Mouse (Mus musculus): Measurements from ENCODE around the gene Kat6b.

The Kat6b gene

GRCm38 (mm10) chr14:21659155-21659554, 177.9 kb downstream of the Kat6b start:
- in situ Hi-C loops (cut with MboI, MseI) = loop anchor here (25.0 kb wide), 1 partner anchor 522 kb away; no protein-coding TSS in a partner anchor

GRCm38 (mm10) chr14:21659652-21660051, 178.4 kb downstream of the Kat6b start:
- in situ Hi-C loops (cut with MboI, MseI) = loop anchor here (25.0 kb wide), 1 partner anchor 522 kb away; no protein-coding TSS in a partner anchor

DNA sequence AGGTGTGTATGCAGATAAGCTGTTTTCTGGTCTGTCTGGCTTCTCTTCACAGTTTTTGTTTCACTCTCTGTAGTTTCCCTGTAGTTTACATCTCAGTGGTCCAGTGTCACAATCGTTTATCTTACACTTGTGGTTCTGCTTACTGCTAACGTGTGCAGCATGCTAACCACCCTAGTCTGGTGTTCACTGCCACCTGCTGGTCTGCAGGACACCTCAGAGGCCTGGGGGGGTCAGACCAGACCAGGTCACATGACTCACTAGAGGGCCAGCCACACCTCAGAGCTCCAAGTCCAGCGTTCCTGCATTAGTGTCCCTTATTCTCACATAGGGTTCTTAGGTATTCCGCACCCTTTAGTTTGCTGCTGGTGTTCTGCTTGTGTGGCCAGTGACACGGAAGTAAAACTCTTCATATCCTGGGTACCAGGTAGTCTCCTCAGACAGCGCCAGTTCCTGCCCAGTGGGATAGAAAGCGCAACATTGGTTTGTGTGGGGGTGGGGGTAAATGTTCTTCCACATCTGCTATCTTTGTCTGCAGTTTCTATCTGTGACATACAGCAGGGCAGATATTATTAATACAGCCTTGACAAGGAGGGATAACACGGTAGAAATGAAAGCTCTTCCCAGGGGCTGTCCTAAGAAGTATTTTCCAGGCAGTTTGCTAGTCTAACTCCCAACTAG, 181.4 kb downstream of the Kat6b start:
- in situ Hi-C loops (cut with MboI, MseI) = loop anchor here (25.0 kb wide), 1 partner anchor 525 kb away; no protein-coding TSS in a partner anchor

- in situ Hi-C loops (cut with MboI, MseI) = loop anchor here (25.0 kb wide), 1 partner anchor 532 kb away; no protein-coding TSS in a partner anchor
These were observed 188.0 kb downstream of the Kat6b start for GRCm38 (mm10) chr14:21669218-21669617.

GRCm38 (mm10) chr14:21669633-21670421, 188.6 kb downstream of the Kat6b start:
- in situ Hi-C loops (cut with MboI, MseI) = loop anchor here (25.0 kb wide), 1 partner anchor 533 kb away; no protein-coding TSS in a partner anchor

- in situ Hi-C loops (cut with MboI, MseI) = loop anchor here (25.0 kb wide), 1 partner anchor 533 kb away; no protein-coding TSS in a partner anchor
These were observed 189.3 kb downstream of the Kat6b start for GRCm38 (mm10) chr14:21670422-21671006.

DNA sequence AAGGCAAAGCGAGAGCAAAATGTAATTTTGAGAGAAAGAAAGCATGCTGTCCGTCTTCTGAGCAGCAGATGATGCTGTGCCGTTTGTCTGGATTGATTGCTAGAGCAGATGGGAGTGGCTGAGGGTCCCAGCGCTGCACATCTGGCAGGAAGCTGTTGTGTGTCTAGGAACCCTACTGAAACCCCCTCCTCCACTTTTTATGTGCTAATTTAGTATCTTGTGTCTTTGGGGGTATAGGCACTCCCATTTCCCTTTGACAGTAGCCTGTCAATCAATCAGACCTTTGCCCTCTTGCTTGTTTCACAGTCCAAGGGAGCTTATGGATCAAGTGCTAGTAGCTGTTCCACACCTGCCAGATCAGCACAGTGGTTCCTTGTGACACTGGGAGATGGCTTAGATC, 191.9 kb downstream of the Kat6b start:
- in situ Hi-C loops (cut with MboI, MseI) = loop anchor here (25.0 kb wide), 1 partner anchor 536 kb away; no protein-coding TSS in a partner anchor

- in situ Hi-C loops (cut with MboI, MseI) = loop anchor here (25.0 kb wide), 1 partner anchor 537 kb away; no protein-coding TSS in a partner anchor
These were observed 193.2 kb downstream of the Kat6b start for GRCm38 (mm10) chr14:21674471-21674870.

DNA sequence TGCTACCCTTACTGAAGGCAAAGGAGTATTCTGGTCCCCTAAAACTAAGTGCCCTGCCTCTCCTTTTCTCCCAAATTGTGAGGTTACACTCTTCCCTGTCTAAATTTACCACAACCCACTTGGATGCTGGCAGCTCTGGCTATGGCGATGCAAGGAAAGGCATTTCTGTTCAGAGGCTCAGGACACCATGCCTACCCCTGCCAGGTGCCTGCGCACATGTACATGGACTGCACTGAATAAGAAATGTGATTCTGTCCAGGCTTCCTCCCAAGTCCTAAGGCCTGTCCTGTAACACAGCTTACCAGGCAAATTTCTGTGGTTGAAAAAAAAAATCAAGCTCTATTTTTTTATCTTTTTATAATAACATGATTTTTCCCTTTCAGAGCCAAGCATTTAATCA, 195.0 kb downstream of the Kat6b start:
- in situ Hi-C loops (cut with MboI, MseI) = no loop called here

- in situ Hi-C loops (cut with MboI, MseI) = no loop called here
These were observed 197.5 kb downstream of the Kat6b start for GRCm38 (mm10) chr14:21678509-21679285.

DNA sequence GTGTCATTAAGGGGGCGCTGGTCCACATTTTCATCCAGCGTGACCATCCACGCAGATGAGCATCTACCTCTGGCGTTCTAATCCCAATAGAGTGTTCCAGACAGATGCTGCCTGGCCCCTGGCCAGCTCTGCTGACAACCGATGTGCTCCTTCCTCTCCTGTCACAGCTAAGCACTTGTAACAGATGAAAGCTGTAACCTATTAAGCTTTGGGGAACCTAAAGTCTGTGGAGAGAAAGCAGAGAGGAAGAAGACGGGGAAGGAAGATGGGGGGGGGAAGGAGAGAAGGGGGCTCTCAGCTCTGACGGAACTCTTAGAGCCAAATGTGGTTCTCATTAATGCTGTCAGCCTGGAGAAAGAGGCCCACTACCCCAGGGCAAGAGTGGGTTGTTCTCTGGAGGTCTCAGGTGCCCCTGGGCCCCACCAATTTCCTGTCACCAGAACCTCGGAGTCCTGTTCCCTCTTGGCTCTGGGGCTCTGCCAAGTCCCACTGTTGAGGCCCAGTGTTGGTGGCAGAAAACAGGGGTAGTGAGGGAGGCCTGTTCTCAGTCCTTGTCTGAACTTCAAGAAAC, 198.5 kb downstream of the Kat6b start:
- in situ Hi-C loops (cut with MboI, MseI) = no loop called here

GRCm38 (mm10) chr14:21682681-21683129, 201.5 kb downstream of the Kat6b start:
- in situ Hi-C loops (cut with MboI, MseI) = no loop called here

- in situ Hi-C loops (cut with MboI, MseI) = no loop called here
These were observed 202.6 kb downstream of the Kat6b start for GRCm38 (mm10) chr14:21683834-21684233.

GRCm38 (mm10) chr14:21685411-21686146, 204.3 kb downstream of the Kat6b start:
- in situ Hi-C loops (cut with MboI, MseI) = no loop called here

GRCm38 (mm10) chr14:21686376-21687279, 205.4 kb downstream of the Kat6b start:
- in situ Hi-C loops (cut with MboI, MseI) = no loop called here

DNA sequence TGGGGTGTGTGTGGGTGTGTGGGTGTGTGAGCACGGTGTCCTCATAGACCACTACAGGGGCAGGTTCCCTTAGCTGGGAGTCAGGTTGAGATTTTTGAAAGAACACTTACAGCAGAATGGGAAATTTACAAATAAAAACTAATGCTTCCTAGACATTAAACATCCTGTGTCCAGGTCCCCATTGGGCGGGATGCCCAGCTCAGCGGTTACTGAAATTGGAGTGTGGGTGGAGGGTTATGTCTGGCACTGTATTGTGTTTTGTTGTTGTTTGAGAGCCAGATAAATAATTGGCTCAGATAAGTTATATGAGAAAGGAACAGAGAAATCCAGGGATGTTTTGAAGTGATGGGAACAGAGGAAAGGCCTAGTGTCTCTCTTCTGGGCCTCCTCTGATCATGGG, 209.8 kb downstream of the Kat6b start:
- in situ Hi-C loops (cut with MboI, MseI) = no loop called here

- in situ Hi-C loops (cut with MboI, MseI) = no loop called here
These were observed 213.8 kb downstream of the Kat6b start for GRCm38 (mm10) chr14:21695020-21695419.

GRCm38 (mm10) chr14:21696186-21696830, 215.1 kb downstream of the Kat6b start:
- in situ Hi-C loops (cut with MboI, MseI) = no loop called here

GRCm38 (mm10) chr14:21702691-21703090, 221.5 kb downstream of the Kat6b start:
- in situ Hi-C loops (cut with MboI, MseI) = no loop called here

All from regulatory T cell (primary cell).